Mouse (Mus musculus) hindbrain, embryonic 11.5 days (tissue): ENCODE data around the gene Nrip1. TPM values are rescaled to one million over a fixed set of nuclear protein-coding genes. Genes with fewer than 3 reads are reported as not detected.

Experiments
- ATAC-seq: fragments of 200-750 bp; cut with Nextera tagmentation; 2 replicates; pipeline ENCODE4 v1.8.0; 2017; ENCODE audit warnings: mild to moderate bottlenecking, moderate TSS enrichment, moderate library complexity; ENCODE audit not compliant: low FRiP score
- DNase-seq: peaks from one replicate; pipeline ENCODE4 v3.0.0-alpha.2; 2015; ENCODE audit warnings: low spot score
- H3K27ac ChIP-seq: fragments of 300-500 bp; sonication (generic); 2 replicates; pipeline ENCODE4 v1.5.1; 2014; ENCODE audit warnings: mild to moderate bottlenecking, low read depth, low read length
- H3K27me3 ChIP-seq: fragments of 300-500 bp; sonication (generic); 2 replicates; pipeline ENCODE4 v1.6.1; 2014; ENCODE audit warnings: mild to moderate bottlenecking, low read length, moderate library complexity, mixed read lengths; ENCODE audit not compliant: control insufficient read depth, insufficient read depth
- H3K36me3 ChIP-seq: fragments of 300-500 bp; sonication (generic); 2 replicates; pipeline ENCODE4 v1.6.1; 2014; ENCODE audit warnings: mild to moderate bottlenecking, low read length, moderate library complexity, mixed read lengths; ENCODE audit not compliant: control insufficient read depth, insufficient read depth
- H3K4me1 ChIP-seq: fragments of 300-500 bp; sonication (generic); replicated peaks from 2 replicates; pipeline ENCODE4 v1.6.1; 2014; ENCODE audit warnings: low read length, mixed read lengths; ENCODE audit not compliant: control insufficient read depth, insufficient read depth
- H3K4me2 ChIP-seq: fragments of 300-500 bp; sonication (generic); replicated peaks from 2 replicates; pipeline ENCODE4 v1.6.1; 2014; ENCODE audit warnings: mild to moderate bottlenecking, low read depth, low read length
- H3K4me3 ChIP-seq: fragments of 300-500 bp; sonication (generic); 2 replicates; pipeline ENCODE4 v1.5.1; 2014; ENCODE audit warnings: low read depth, low read length
- H3K9ac ChIP-seq: fragments of 300-500 bp; sonication (generic); 2 replicates; pipeline ENCODE4 v1.6.1; 2014; ENCODE audit warnings: low read depth, low read length
- H3K9me3 ChIP-seq: fragments of 300-500 bp; sonication (generic); 2 replicates; pipeline ENCODE4 v1.6.1; 2016; ENCODE audit warnings: low read length; ENCODE audit not compliant: control insufficient read depth
- WGBS: fragments of 180-500 bp; shearing (Covaris S2); extraction: QIAGEN DNeasy Blood & Tissue Kit; methylation state at CpG from one replicate; pipeline ENCODE4 v1.1.7; 2014; 5-methylcytosine and 5-hydroxymethylcytosine counted together
- polyA plus RNA-seq: library from polyadenylated mRNA; unstranded; fragments of >200 nt; fragmentation: Nextera tagmentation; extraction: Ambion mirVana; gene quantifications from 2 replicates; pipeline ENCODE4 v1.2.1, GENCODE M21; 2014

The Nrip1 gene
- polyA plus RNA-seq, 1 experiment from 2014 or later = 35.5 TPM

- DNase-seq = no peak
- Histone ChIP-seq H3K4me1 (no peaks in the 10 kb centered on the region), H3K4me3 (no peak overlapping the region), H3K9me3 (no peaks in the 10 kb centered on the region), H3K36me3 (no peaks in the 10 kb centered on the region), H3K9ac (no peak overlapping the region), H3K27me3 (no peaks in the 10 kb centered on the region), H3K4me2 (no peak overlapping the region), H3K27ac (no peak overlapping the region)
- 79% methylated on average over 7 of the region's 7 CpGs for WGBS
- ATAC-seq = no peak
These were observed 98.5 kb downstream of the Nrip1 start for GRCm38 (mm10) chr16:76275166-76275565.

GRCm38 (mm10) chr16:76266635-76267268 is 106.9 kb downstream of the Nrip1 start:
- Histone ChIP-seq H3K27ac (no peak overlapping the region), H3K27me3 (no peaks in the 10 kb centered on the region), H3K4me1 (no peaks in the 10 kb centered on the region), H3K4me2 (no peak overlapping the region), H3K9ac (no peak overlapping the region), H3K36me3 (no peaks in the 10 kb centered on the region), H3K4me3 (no peak overlapping the region), H3K9me3 (no peaks in the 10 kb centered on the region)
- DNase-seq (no peak), ATAC-seq (no peak; the same call in 1 of the 2 replicates)
- 80% methylated on average over 9 of the region's 9 CpGs for WGBS

DNA sequence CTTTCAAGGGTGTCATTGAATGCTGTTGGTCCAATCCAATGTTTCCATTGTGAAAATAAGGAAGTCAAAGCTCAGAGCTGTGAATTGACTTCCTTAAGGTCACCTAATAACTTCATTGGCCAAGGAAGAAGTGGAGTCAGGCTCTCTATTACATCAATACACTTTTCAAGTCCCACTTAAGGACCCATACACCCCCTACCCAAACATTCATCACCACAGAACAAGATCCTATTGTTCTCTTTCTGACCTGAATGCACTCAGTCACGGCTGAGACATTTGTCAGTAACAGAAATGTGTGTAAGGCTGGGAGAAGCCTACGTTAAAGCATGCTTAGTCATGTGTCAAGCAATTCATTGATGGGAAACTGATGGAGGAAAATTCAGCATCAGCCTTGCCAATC is 107.8 kb downstream of the Nrip1 start:
- ATAC-seq = no peak
- H3K9ac ChIP-seq = no peak overlapping the region
- no peaks in the 10 kb centered on the region for H3K4me1 ChIP-seq
- H3K9me3 ChIP-seq = no peaks in the 10 kb centered on the region
- H3K4me2 ChIP-seq = no peak overlapping the region
- H3K27me3 ChIP-seq = no peaks in the 10 kb centered on the region
- no peaks in the 10 kb centered on the region for H3K36me3 ChIP-seq
- WGBS = 16% methylated on average over 2 of the region's 2 CpGs
- no peak overlapping the region for H3K4me3 ChIP-seq
- DNase-seq = peak; percentile 3
- H3K27ac ChIP-seq = no peak overlapping the region

GRCm38 (mm10) chr16:76265301-76265700 is 108.3 kb downstream of the Nrip1 start:
- H3K9ac ChIP-seq = no peak overlapping the region
- H3K4me1 ChIP-seq = no peaks in the 10 kb centered on the region
- no peaks in the 10 kb centered on the region for H3K27me3 ChIP-seq
- no peak overlapping the region for H3K4me2 ChIP-seq
- WGBS = 83% methylated on average over 6 of the region's 6 CpGs
- ATAC-seq = no peak
- no peak overlapping the region for H3K4me3 ChIP-seq
- no peaks in the 10 kb centered on the region for H3K36me3 ChIP-seq
- H3K27ac ChIP-seq = no peak overlapping the region
- no peaks in the 10 kb centered on the region for H3K9me3 ChIP-seq
- DNase-seq = no peak

DNA sequence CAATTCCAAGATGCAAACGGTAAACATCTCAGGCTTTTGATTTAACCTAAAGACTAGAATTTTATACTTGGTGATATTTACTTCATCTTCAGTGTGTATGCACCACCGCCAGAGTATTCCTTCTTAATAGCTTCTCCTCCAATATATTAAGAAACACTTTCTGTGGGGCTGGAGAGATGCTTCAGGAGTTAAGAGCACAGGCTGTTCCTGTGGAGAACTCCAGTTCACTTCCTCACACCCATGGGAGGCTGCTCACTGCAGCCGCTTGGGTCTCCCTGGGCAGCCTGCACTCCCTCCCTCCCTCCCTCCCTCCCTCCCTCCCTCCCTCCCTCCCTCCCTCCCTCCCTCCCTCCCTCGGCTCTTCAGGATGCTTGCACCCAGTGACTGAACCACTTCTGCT is 110.2 kb downstream of the Nrip1 start:
- Histone ChIP-seq H3K4me2 (no peak overlapping the region), H3K9me3 (no peaks in the 10 kb centered on the region), H3K36me3 (no peaks in the 10 kb centered on the region), H3K4me1 (no peaks in the 10 kb centered on the region), H3K27ac (no peak overlapping the region), H3K4me3 (no peak overlapping the region), H3K9ac (no peak overlapping the region), H3K27me3 (no peaks in the 10 kb centered on the region)
- 75% methylated on average over 3 of the region's 4 CpGs for WGBS
- DNase-seq (no peak), ATAC-seq (no peak)

- Histone ChIP-seq H3K9ac (no peak overlapping the region), H3K9me3 (no peaks in the 10 kb centered on the region), H3K27ac (no peak overlapping the region), H3K4me3 (no peak overlapping the region), H3K36me3 (no peaks in the 10 kb centered on the region), H3K27me3 (no peaks in the 10 kb centered on the region), H3K4me1 (no peaks in the 10 kb centered on the region), H3K4me2 (no peak overlapping the region)
- ATAC-seq = no peak
- no peak for DNase-seq
- WGBS = 82% methylated on average over 6 of the region's 6 CpGs
These were observed 113.3 kb downstream of the Nrip1 start for GRCm38 (mm10) chr16:76260296-76260695.

GRCm38 (mm10) chr16:76251826-76252225 is 121.8 kb downstream of the Nrip1 start:
- H3K9me3 ChIP-seq = no peaks in the 10 kb centered on the region
- H3K9ac ChIP-seq = no peak overlapping the region
- H3K27ac ChIP-seq = no peak overlapping the region
- ATAC-seq (no peak), DNase-seq (no peak)
- H3K4me1 ChIP-seq = no peaks in the 10 kb centered on the region
- no peak overlapping the region for H3K4me2 ChIP-seq
- WGBS = 89% methylated on average over 10 of the region's 10 CpGs
- H3K27me3 ChIP-seq = no peaks in the 10 kb centered on the region
- H3K4me3 ChIP-seq = no peak overlapping the region
- no peaks in the 10 kb centered on the region for H3K36me3 ChIP-seq

- ATAC-seq (no peak), DNase-seq (no peak)
- Histone ChIP-seq H3K4me3 (no peak overlapping the region), H3K9me3 (no peaks in the 10 kb centered on the region), H3K36me3 (no peaks in the 10 kb centered on the region), H3K9ac (no peak overlapping the region), H3K4me2 (no peak overlapping the region), H3K27ac (no peak overlapping the region), H3K27me3 (no peaks in the 10 kb centered on the region), H3K4me1 (no peaks in the 10 kb centered on the region)
- WGBS = 90% methylated on average over 18 of the region's 18 CpGs
These were observed 124.1 kb downstream of the Nrip1 start for GRCm38 (mm10) chr16:76249345-76250091.

GRCm38 (mm10) chr16:76242850-76243249 is 130.8 kb downstream of the Nrip1 start:
- H3K27me3 ChIP-seq = no peaks in the 10 kb centered on the region
- DNase-seq (no peak), ATAC-seq (no peak)
- no peak overlapping the region for H3K9ac ChIP-seq
- H3K36me3 ChIP-seq = no peaks in the 10 kb centered on the region
- H3K9me3 ChIP-seq = no peaks in the 10 kb centered on the region
- H3K4me1 ChIP-seq = no peaks in the 10 kb centered on the region
- no peak overlapping the region for H3K4me3 ChIP-seq
- no peak overlapping the region for H3K27ac ChIP-seq
- no peak overlapping the region for H3K4me2 ChIP-seq
- 82% methylated on average over 2 of the region's 2 CpGs for WGBS
